Mouse (Mus musculus) MEL (cell line): Measurements from ENCODE around the gene Exph5. TPM values are rescaled to one million over a fixed set of nuclear protein-coding genes. Genes with fewer than 3 reads are reported as not detected.

Source experiments
- DNase-seq: peaks from one replicate; pipeline ENCODE4 v3.0.0; 2011; ENCODE audit warnings: low read depth, low spot score
- H3K27ac ChIP-seq: 2 replicates; pipeline ENCODE4 v1.5.1; 2012; ENCODE audit warnings: low read depth, mild to moderate bottlenecking, control low read depth, low read length, moderate library complexity; ENCODE audit not compliant: control insufficient read depth
- H3K27me3 ChIP-seq, 2 experiments: fragments of 150-350 bp in 1 of 2; sonication (generic) in 1 of 2; 2 replicates each; pipeline ENCODE4 v1.6.1; 2012; ENCODE audit warnings: low read length in 2 of 2, mild to moderate bottlenecking in 2 of 2, improper control_type of control experiment in 1 of 2, moderate library complexity in 1 of 2; ENCODE audit not compliant: insufficient read depth in 2 of 2, control insufficient read depth in 1 of 2
- H3K36me3 ChIP-seq, 2 experiments: 2 replicates each; pipeline ENCODE4 v1.6.1; 2012 to 2014; ENCODE audit warnings: low read length in 2 of 2, improper control_type of control experiment in 1 of 2, inconsistent platforms in 1 of 2, mild to moderate bottlenecking in 1 of 2; ENCODE audit not compliant: insufficient read depth in 2 of 2, control insufficient read depth in 1 of 2
- H3K4me1 ChIP-seq, 2 experiments: fragments of 150-350 bp in 1 of 2; sonication (generic) in 1 of 2; 2 replicates each; pipeline ENCODE4 v1.6.1; 2012; ENCODE audit warnings: low read length in 2 of 2, improper control_type of control experiment in 1 of 2, mild to moderate bottlenecking in 1 of 2; ENCODE audit not compliant: insufficient read depth in 2 of 2, control insufficient read depth in 1 of 2
- H3K4me3 ChIP-seq, 2 experiments: fragments of 150-350 bp in 1 of 2; sonication (generic) in 1 of 2; 2 replicates each; pipeline ENCODE4 v1.5.1; 2012; ENCODE audit warnings: low read depth in 2 of 2, low read length in 2 of 2, mild to moderate bottlenecking in 2 of 2, moderate library complexity in 2 of 2, control low read depth in 1 of 2, improper control_type of control experiment in 1 of 2; ENCODE audit not compliant: control insufficient read depth in 1 of 2, insufficient read depth in 1 of 2
- H3K79me2 ChIP-seq: 2 replicates; pipeline ENCODE4 v1.6.1; 2012; ENCODE audit warnings: mild to moderate bottlenecking, low read length, moderate library complexity; ENCODE audit not compliant: control insufficient read depth, poor library complexity, insufficient read depth
- H3K9ac ChIP-seq: 2 replicates; pipeline ENCODE4 v1.6.1; 2012; ENCODE audit warnings: low read depth, mild to moderate bottlenecking, control low read depth, low read length, moderate library complexity; ENCODE audit not compliant: control insufficient read depth, poor library complexity, severe bottlenecking
- H3K9me3 ChIP-seq: fragments of 150-350 bp; sonication (generic); replicated peaks from 2 replicates; pipeline ENCODE4 v1.6.1; 2012; ENCODE audit warnings: mild to moderate bottlenecking, low read length, improper control_type of control experiment, moderate library complexity; ENCODE audit not compliant: insufficient read depth
- CHD1 ChIP-seq: IDR thresholded peaks from 2 replicates; pipeline ENCODE4 v1.6.1; 2012; ENCODE audit warnings: low read depth, mild to moderate bottlenecking, inconsistent platforms, low read length, improper control_type of control experiment
- CHD2 ChIP-seq: IDR thresholded peaks from 2 replicates; pipeline ENCODE4 v1.6.1; 2011; ENCODE audit warnings: low read length, improper control_type of control experiment
- CTCF ChIP-seq, 3 experiments: IDR thresholded peaks in 2 of 3; conservative IDR thresholded peaks in 1 of 3; 2 replicates each; pipeline ENCODE4 v1.5.1; 2011 to 2012; ENCODE audit warnings: low read length in 3 of 3, low read depth in 2 of 3, mild to moderate bottlenecking in 2 of 3, improper control_type of control experiment in 1 of 3, inconsistent platforms in 1 of 3, mixed read lengths in 1 of 3, moderate library complexity in 1 of 3; ENCODE audit not compliant: control insufficient read depth in 1 of 3, insufficient read depth in 1 of 3, poor library complexity in 1 of 3, severe bottlenecking in 1 of 3
- E2F4 ChIP-seq: IDR thresholded peaks from 2 replicates; pipeline ENCODE4 v1.6.1; 2011; ENCODE audit warnings: low read depth, low read length, improper control_type of control experiment, borderline replicate concordance
- ELF1 ChIP-seq: IDR thresholded peaks from 2 replicates; pipeline ENCODE4 v1.6.1; 2014; ENCODE audit warnings: low read depth, mild to moderate bottlenecking, inconsistent platforms, low read length, improper control_type of control experiment, moderate library complexity
- ETS1 ChIP-seq: IDR thresholded peaks from 2 replicates; pipeline ENCODE4 v1.6.1; 2012; ENCODE audit warnings: low read depth, mild to moderate bottlenecking, inconsistent platforms, low read length, improper control_type of control experiment, moderate library complexity
- GABPA ChIP-seq: IDR thresholded peaks from 2 replicates; pipeline ENCODE4 v1.6.1; 2012; ENCODE audit warnings: low read depth, mild to moderate bottlenecking, inconsistent platforms, low read length, improper control_type of control experiment, moderate library complexity
- GATA1 ChIP-seq: IDR thresholded peaks from 2 replicates; pipeline ENCODE4 v1.6.1; 2011; ENCODE audit warnings: low read depth, low read length, improper control_type of control experiment
- HCFC1 ChIP-seq: IDR thresholded peaks from 2 replicates; pipeline ENCODE4 v1.6.1; 2012; ENCODE audit warnings: low read depth, mild to moderate bottlenecking, inconsistent platforms, low read length, improper control_type of control experiment, moderate library complexity
- KAT2A ChIP-seq: conservative IDR thresholded peaks from 2 replicates; pipeline ENCODE4 v1.6.1; 2012; ENCODE audit warnings: low read depth, low read length, improper control_type of control experiment, inconsistent platforms
- MAFK ChIP-seq: IDR thresholded peaks from 2 replicates; pipeline ENCODE4 v1.6.1; 2011; ENCODE audit warnings: low read depth, mild to moderate bottlenecking, low read length, improper control_type of control experiment, borderline replicate concordance
- MAZ ChIP-seq: IDR thresholded peaks from 2 replicates; pipeline ENCODE4 v1.6.1; 2012; ENCODE audit warnings: low read depth, mild to moderate bottlenecking, inconsistent platforms, low read length, improper control_type of control experiment
- NELFE ChIP-seq: IDR thresholded peaks from 2 replicates; pipeline ENCODE4 v1.6.1; 2011; ENCODE audit warnings: low read depth, low read length, improper control_type of control experiment
- POLR2AphosphoS5 ChIP-seq: IDR thresholded peaks from 2 replicates; pipeline ENCODE4 v1.6.1; 2012; ENCODE audit warnings: low read depth, borderline replicate concordance, mild to moderate bottlenecking, inconsistent platforms, low read length, moderate library complexity, mixed read lengths
- RAD21 ChIP-seq: IDR thresholded peaks from 2 replicates; pipeline ENCODE4 v1.6.1; 2011; ENCODE audit warnings: mild to moderate bottlenecking, low read depth, low read length, improper control_type of control experiment
- SMC3 ChIP-seq: IDR thresholded peaks from 2 replicates; pipeline ENCODE4 v1.6.1; 2011; ENCODE audit warnings: low read depth, low read length, improper control_type of control experiment
- UBTF ChIP-seq: IDR thresholded peaks from 2 replicates; pipeline ENCODE4 v1.6.1; 2012; ENCODE audit warnings: low read depth, mild to moderate bottlenecking, inconsistent platforms, low read length, improper control_type of control experiment, moderate library complexity, borderline replicate concordance; ENCODE audit not compliant: insufficient read depth
- ZKSCAN1 ChIP-seq: IDR thresholded peaks from 2 replicates; pipeline ENCODE4 v1.6.1; 2012; ENCODE audit warnings: low read depth, mild to moderate bottlenecking, inconsistent platforms, low read length, improper control_type of control experiment, moderate library complexity
- ZMIZ1 ChIP-seq: IDR thresholded peaks from 2 replicates; pipeline ENCODE4 v1.6.1; 2012; ENCODE audit warnings: low read depth, mild to moderate bottlenecking, inconsistent platforms, low read length, improper control_type of control experiment, moderate library complexity
- ZNF384 ChIP-seq: IDR thresholded peaks from 2 replicates; pipeline ENCODE4 v1.6.1; 2012; ENCODE audit warnings: low read depth, mild to moderate bottlenecking, inconsistent platforms, low read length, improper control_type of control experiment
- polyA plus RNA-seq, 2 experiments: library from polyadenylated mRNA; stranded (reverse) in 1 of 2; unstranded in 1 of 2; fragments of >175 nt in 1 of 2; fragments of >200 nt in 1 of 2; gene quantifications; 2 replicates each; pipeline versions ENCODE4 v1.2.1 to v1.2.4; 2012; ENCODE audit warnings: low replicate concordance in 2 of 2, low read depth in 1 of 2; ENCODE audit not compliant: insufficient read length in 2 of 2, insufficient read depth in 1 of 2, missing spikeins in 1 of 2
- total RNA-seq: library from RNA; depleted of rRNA; stranded (reverse); fragments of 300-350 nt; gene quantifications from 2 replicates; pipeline ENCODE4 v1.2.3, GENCODE M21; 2012

Exph5 gene
- total and polyA plus RNA-seq, 3 experiments = not detected

- Histone ChIP-seq H3K27me3 (peaks cover 8 to 11% of the 10 kb centered on the region in 2 experiments; a peak in 3 of 4 replicates), H3K9me3 (no peaks in the 10 kb centered on the region), H3K4me3 (no peak overlapping the region), H3K36me3 (no peaks in the 10 kb centered on the region), H3K27ac (no peak overlapping the region), H3K4me1 (no peaks in the 10 kb centered on the region), H3K9ac (no peak overlapping the region), H3K79me2 (no peaks in the 10 kb centered on the region)
- no peak for DNase-seq
- TF ChIP-seq CHD2 = no peak
- TF ChIP-seq MAZ = no peak
- no peak for TF ChIP-seq UBTF
- TF ChIP-seq ZKSCAN1 = no peak
- no peak for TF ChIP-seq ETS1
- TF ChIP-seq GABPA = no peak
- no peak for TF ChIP-seq POLR2AphosphoS5
- TF ChIP-seq RAD21 = no peak
Measured at GRCm38 (mm10) chr9:53258199-53258598, 43.3 kb upstream of the Exph5 start.

- no peaks in the 10 kb centered on the region for H3K9me3 ChIP-seq
- no peak overlapping the region for H3K9ac ChIP-seq
- H3K4me1 ChIP-seq = no peaks in the 10 kb centered on the region
- no peaks in the 10 kb centered on the region for H3K36me3 ChIP-seq
- TF ChIP-seq KAT2A = no peak
- TF ChIP-seq ELF1 = no peak
- TF ChIP-seq ZNF384 = no peak
- no peak for TF ChIP-seq E2F4
- no peak for TF ChIP-seq CHD1
- TF ChIP-seq NELFE = no peak
- no peak for TF ChIP-seq MAFK
- no peak for TF ChIP-seq ZMIZ1
- no peak for TF ChIP-seq SMC3
- no peak for TF ChIP-seq CTCF (IDR thresholded peaks at IDR 0.05 in 2 of 3, conservative IDR thresholded peaks at IDR 0.05 in 1 of 3; ENCODE audit: control insufficient read depth in 1 of 3, insufficient read depth in 1 of 3, low read depth in 2 of 3, low read length in 3 of 3, poor library complexity in 1 of 3, severe bottlenecking in 1 of 3)
- no peak for TF ChIP-seq HCFC1
- TF ChIP-seq CHD2 = no peak
- no peak for TF ChIP-seq GATA1
- TF ChIP-seq, all 39 proteins: peak for 0
- H3K4me3 ChIP-seq = no peak overlapping the region
- H3K27ac ChIP-seq = no peak overlapping the region
- no peaks in the 10 kb centered on the region for H3K79me2 ChIP-seq
- DNase-seq = no peak
- peaks cover 7 to 13% of the 10 kb centered on the region in 2 experiments; a peak in 3 of 4 replicates for H3K27me3 ChIP-seq
Measured at GRCm38 (mm10) chr9:53264387-53264786, 37.1 kb upstream of the Exph5 start.
